Mouse (Mus musculus): ENCODE results near the gene Dpf1. TPM values are rescaled to one million over a fixed set of nuclear protein-coding genes. Genes with fewer than 3 reads are reported as not detected.

Gene Dpf1
- 3.0 and 3.5 TPM in 2 replicates for polyA plus RNA-seq (2015; fragmentation: Nextera tagmentation; extraction: Ambion mirVana)

GRCm38 (mm10) chr7:29303738-29304462 is at the start of gene Dpf1:
Gene Dpf1 (plus strand): TSS chr7:29303951.
- peak; percentile 93 for DNase-seq (ENCODE audit: low spot score)

- DNase-seq (ENCODE audit: low spot score), result no peak
Observed at GRCm38 (mm10) chr7:29255875-29256274, 47.9 kb upstream of the Dpf1 start.

DNA sequence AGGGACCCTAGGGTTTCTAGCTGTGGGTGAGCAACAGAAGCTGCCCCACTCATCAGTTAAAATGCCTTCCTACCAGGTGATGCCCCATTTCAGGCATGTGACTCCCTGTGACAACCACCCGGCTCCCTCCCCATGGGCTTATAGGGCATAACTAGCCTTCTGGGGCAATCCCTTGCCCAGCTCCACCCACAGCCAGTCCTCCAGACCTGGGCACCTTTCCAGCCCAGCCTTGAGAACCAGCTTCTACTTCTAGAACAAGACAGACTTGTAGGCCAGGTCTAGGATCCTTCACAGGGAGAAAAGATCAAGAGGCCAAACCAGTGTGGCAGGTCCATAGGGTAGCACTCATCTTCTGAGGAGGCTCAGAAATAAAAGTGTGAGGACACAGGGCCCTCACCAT is 46.4 kb upstream of the Dpf1 start:
- DNase-seq (ENCODE audit: low spot score), result no peak

DNA sequence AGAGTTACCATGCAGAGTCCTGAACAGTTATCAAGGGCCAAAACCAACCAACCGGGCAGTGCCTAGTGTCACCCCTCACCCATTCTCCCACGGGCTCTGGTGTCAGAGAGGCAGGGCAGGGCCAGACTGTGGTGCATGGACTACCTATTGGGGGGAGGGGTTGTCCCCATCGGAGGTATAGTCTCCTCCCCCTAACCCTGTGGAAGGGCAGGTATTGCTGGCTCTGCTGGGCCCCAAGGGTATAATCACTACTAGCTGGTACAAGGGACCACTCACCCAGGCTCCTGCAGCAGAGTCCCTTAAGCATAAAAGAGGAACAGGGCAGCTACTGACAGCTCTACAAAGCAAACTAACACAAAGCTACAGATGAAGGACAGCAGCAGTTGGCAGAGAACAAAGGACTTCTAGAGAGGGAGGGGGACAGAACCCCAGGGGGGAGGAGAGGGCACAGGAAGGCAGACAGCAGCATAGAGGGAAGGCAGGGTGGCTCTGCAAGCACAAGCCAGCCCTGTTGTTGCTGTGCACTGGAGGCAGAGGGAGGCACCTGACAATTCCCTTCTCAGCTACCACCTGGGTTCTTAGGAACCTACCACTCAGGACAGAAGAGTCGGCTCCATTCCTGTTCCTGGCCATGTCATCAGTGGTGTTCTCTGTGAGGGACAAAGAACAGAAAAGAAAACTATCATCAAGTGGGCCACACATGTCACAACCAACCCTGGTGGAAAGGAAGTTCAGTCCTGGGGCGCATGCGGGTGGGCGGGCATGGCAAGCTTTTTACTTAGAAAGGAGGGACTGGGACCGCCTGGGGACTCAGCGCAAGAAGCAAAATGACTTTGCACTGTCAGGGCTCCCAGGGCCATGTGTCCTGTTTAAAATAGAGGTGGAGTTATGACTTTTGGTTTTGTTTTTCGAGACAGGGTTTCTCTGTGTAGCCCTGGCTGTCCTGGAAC is 43.7 kb upstream of the Dpf1 start:
- peak; percentile 67 for DNase-seq (ENCODE audit: low spot score)

DNA sequence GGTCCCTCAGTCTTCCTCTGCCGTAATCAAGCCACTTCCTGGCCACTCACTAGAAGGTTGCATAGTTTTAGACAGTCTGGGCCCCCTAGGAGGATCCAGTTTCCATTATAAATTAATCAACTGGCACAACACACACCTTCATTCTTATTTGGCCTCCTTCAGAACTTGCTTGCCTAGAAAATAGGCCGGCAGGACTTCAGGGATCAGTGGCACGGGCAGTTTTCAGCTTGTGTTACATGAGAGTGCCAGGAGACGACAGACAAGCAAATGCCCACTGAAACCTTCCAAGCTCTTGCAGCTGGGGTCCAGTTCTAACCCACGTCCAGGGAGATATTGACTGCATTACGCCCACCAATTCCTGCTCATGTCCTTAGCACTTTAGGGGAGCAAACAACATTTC is 41.6 kb upstream of the Dpf1 start:
- no peak for DNase-seq (ENCODE audit: low spot score)

GRCm38 (mm10) chr7:29263831-29264230 is 39.9 kb upstream of the Dpf1 start:
- DNase-seq (ENCODE audit: low spot score), result no peak

DNA sequence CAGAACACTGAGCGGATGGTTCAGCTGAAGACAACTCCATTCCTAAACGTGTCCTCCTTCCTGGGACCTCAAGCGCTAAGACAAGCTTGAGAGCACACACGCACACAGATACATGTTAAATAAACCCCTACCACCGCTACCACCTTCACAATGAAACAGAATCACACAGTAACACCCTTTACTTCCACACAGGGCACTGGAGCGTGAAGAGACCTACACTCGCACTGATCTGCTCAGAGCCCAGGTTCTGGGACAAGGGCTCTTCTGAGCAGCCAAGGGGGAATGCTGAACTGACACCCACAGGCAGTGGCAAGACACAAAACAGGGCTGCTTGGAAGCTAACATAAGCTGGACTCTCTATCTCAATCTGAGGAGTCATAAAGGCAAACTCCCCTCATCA is 38.1 kb upstream of the Dpf1 start:
- DNase-seq (ENCODE audit: low spot score), result no peak

DNA sequence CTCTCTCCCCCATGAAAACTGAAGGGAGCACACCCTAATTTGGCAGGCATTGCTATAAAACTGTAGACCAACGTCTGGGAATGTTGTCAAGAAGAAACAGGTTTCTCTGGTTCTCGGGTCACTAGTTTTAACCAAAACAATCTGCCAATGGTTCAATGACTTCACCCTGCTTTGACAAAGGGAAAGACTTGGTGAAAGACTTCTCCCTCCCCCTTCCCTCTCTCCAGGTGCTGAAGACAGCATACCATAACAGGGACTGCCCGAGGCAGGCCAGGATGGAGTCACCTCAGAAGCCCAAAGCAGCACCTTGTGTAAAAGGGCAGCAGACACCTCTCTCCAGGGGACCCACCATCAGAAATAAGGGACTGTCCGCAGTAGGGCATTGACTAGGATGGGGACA is 36.8 kb upstream of the Dpf1 start:
- DNase-seq (ENCODE audit: low spot score), result no peak

GRCm38 (mm10) chr7:29270445-29270844 is 33.3 kb upstream of the Dpf1 start:
- DNase-seq (ENCODE audit: low spot score), result no peak

DNA sequence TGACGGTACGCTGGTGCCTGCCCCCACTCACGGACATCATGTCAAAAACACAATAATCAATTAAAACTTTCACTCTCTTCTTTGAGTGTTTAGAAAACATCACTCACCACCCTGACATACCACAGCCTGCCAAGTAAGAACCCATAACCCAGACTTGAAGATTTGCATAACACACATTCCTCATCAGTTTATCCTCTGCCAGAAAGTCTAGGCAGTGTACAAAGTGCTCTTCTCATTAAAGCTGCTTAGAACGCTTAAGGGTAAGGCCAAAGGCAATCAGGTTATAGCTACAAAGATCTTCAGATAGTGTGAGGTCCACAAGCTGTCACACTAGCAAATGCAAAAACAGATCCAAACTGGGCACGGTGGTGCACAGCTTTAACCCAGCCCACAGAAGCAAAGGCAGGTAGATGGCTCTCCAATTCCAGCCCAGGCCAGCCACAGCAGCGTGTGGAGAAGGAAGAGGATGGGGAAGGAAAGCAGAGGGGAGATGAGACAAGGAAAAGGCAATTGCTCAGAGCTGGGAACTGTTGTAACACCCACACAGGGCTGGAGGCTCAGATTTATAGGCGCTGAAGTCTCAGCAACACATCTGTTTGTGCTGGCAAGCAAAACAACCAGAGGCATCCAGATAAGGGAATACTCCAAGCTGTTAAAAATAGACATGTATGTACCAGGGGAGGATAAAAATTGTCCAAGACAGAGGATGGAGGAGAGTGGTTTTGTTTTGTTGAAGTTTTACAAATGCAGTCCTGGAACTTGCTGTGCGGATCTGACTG is 31.9 kb upstream of the Dpf1 start:
- no peak for DNase-seq (ENCODE audit: low spot score)

DNA sequence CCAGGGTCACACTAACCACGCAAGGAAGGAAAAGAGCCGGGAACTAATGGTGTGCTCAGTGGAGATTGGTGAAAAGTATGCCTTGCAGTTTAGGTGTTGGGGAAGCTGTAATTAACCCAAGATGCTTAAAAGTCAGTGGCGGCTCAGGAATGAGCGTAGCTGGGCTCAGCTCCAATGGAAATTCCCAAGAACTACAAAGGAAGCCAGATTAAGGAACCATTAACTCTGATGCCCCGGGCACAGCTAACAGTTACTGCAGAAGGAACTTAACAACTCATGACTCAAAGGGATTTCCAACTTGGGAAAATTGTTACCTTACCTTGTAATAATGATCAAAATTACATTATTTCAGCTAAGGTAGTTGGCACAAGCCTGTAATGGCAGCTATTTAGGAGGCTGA is 27.0 kb upstream of the Dpf1 start:
- no peak for DNase-seq (ENCODE audit: low spot score)

DNA sequence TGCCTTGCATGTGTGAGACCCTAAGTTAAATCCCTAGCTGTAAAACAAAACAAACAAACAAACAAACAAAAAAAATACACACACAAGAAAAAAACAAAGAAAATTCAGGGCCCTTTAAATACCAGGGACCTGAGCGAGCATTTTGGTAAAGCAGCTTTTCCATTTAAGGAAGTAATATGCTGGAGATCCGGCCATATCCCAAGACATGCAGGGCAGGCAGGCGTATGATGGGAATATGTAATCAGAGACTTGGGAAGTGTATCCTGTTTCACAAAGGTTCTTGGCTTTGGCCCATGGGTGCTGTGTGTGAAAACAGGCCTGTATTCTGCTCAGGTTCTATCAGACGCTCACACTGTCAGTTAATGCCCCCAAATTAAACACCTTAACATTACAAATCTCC is 26.2 kb upstream of the Dpf1 start:
- DNase-seq (ENCODE audit: low spot score), result no peak

DNA sequence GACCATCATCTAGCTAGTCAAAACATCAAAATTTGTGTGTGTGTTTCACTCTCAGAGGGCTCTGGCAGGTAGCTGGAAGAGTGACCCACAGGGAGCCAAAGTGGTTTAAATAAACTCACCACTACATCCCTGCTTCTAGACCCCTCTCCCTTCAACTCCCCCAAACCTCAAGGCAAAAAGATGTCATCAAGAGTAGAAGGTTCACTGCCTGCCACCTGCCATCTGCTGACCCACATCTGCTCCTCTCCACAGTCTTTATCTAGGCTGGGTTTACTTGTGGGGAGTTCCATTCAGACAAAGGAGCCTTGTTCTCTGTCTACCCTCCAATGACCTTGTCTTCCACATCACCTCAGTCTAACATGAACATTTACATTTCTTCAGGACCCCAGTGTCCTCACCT is 24.5 kb upstream of the Dpf1 start:
- peak; percentile 76 for DNase-seq (ENCODE audit: low spot score)

- no peak for DNase-seq (ENCODE audit: low spot score)
Observed at GRCm38 (mm10) chr7:29279924-29280323, 23.8 kb upstream of the Dpf1 start.

- peak; percentile 73 for DNase-seq (ENCODE audit: low spot score)
Observed at GRCm38 (mm10) chr7:29280801-29281200, 22.9 kb upstream of the Dpf1 start.

DNA sequence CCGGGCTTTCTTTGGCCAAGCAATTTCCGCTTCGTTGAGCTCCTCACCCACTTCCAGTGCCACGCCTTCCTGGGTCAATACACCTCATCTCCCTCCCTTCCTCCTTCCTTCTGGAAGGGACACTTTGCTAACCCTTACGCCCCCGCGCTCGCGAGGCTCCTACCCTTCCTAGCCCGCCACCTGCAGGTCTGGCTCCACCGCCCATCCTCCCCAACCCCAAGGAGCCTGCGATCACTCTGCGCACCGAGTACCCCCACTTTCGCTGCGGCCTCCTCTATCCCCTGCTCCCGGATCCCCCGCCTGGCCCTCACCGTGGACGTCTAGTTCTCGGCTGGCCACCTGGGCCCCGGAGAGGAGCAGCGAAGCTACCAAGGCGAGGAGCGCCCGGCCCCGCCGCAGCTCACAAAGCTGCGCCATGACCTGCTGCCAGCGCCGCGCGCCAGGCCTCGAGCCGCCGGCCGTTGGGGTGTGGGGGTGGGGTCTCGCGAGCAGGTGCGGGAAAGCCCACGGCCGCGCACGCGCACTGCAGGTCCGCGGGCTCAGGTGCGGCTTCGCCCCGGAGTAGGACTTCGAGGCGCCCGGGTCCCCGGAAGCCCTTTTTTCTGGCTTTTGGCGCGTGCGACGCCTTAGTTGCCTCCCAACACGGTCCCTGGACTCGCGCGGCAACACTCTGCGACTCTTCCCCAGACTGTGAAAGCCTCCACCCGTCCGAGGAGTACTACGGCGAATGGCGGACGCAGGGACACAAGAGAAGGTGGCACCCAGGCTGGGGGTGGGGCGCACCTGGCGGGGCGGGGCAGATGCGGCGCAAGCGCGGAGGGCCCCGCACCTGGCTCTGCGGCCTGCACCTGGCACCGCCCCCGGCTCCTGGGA is 22.3 kb upstream of the Dpf1 start, which contains the start of gene Spint2:
Spint2 (minus strand) TSS at position 712 of the 873 bp plus-strand sequence.
- peak; percentile 86 for DNase-seq (ENCODE audit: low spot score)

GRCm38 (mm10) chr7:29282074-29282554 is 21.6 kb upstream of the Dpf1 start:
- no peak for DNase-seq (ENCODE audit: low spot score)

DNA sequence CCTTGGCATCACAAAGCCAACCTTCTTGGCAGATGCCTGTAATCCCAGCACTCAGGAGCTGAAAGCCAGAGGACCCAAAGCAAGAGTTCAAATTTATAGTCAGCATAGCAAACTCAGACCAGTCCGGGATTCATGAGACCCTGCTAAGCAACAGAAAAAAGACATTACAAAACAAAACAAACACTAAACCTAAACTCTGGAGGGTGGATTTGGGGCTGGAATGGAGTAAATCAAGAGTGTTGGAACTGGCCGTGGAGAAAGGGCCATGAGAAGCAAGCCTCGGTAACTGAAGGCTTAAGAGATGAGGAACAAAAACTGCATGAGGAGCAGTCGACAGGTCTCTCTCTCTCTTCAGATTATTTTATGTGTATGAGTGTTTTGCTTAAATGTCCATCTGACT is 19.9 kb upstream of the Dpf1 start:
- no peak for DNase-seq (ENCODE audit: low spot score)

GRCm38 (mm10) chr7:29284523-29284922 is 19.2 kb upstream of the Dpf1 start:
- DNase-seq (ENCODE audit: low spot score), result no peak

DNA sequence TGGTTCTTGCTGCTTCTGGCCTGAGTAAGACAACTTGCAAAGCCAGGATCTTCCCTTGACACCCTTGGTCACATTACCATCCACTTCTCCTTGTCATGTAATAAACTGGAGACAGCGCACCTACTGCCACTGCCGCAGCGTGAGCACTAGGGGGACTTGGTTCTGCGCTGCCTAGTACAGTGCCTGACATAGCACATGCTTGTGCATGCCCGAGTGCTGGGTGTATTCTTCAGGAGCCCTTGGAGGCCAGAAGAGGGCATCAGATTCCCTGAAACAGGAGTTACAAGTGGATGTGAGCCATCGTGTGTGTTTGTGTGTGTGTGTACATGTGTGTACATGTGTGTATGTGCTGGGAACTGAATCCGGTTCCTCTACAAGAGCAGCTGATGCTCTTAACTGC is 16.3 kb upstream of the Dpf1 start:
- DNase-seq (ENCODE audit: low spot score), result no peak

Measured in thymus, postnatal 0 days (tissue).